Comparison of ENCODE assay signal across 10 mouse cellular contexts in the genomic region with DNA sequence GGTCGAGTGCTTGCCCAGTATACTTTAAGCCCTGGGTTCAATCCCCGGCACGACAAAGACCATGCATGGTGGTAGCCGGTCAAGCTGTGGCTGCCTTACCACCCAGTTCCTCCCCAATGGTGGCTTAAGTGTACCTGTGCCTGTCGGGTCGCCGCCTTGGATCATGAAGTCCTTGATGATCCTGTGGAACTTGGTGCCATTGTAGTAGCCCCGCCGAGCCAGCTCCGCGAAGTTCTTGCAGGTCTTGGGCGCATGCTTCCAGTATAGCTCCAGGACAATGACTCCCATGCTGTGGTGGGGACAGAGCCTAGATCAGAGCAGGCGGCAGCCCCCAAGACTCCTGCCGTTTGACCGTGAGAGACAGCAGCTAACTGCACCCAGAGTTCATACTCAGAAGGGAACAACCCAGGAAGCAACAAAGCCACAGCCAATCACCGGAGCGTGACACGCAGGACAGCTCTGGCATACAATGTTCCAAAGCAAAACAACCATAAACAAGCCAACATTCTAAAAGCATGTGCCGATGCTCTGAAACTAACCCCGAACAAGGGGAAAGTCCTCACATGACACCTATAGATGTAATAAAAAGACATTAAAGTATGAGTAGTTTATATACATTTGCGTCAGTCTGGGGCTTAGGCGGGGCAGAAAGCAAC. TPM values are rescaled to one million over a fixed set of nuclear protein-coding genes. Genes with fewer than 3 reads are reported as not detected.
DNase-seq lines count a peak whose midpoint lies in the region; ATAC-seq and TF ChIP-seq lines count a peak whose summit lies in the region.
"Had no signal": no experiment of that assay in that cellular context is flagged by ENCODE, and none has a peak within 500 bp of the region (broad histone marks: within the 10 kb centered on the region; RNA-seq: fewer than 3 reads in every experiment).

No protein-coding gene starts in this region.

- no peaks in the 10 kb centered on the region for H3K27me3 ChIP-seq in heart, embryonic 10.5 days (ENCODE audit: insufficient read depth, poor library complexity, severe bottlenecking)
- H3K27me3 ChIP-seq in lung, embryonic 16.5 days (ENCODE audit: control insufficient read depth, insufficient read depth, low read depth, low read length) = no peaks in the 10 kb centered on the region
- H3K27me3 ChIP-seq in liver, embryonic 14.5 days (ENCODE audit: control insufficient read depth, insufficient read depth, low read length) = no peaks in the 10 kb centered on the region

- H3K36me3 ChIP-seq in heart, embryonic 10.5 days = peaks cover 48% of the 10 kb centered on the region
- H3K36me3 ChIP-seq in lung, embryonic 16.5 days (ENCODE audit: control insufficient read depth, insufficient read depth, low read length) = peaks cover 10% of the 10 kb centered on the region
- H3K36me3 ChIP-seq in liver, embryonic 14.5 days (replicated peaks; ENCODE audit: control insufficient read depth, insufficient read depth, low read depth) = peaks cover 42% of the 10 kb centered on the region

- 91% methylated on average over 22 of the region's 22 CpGs for WGBS in heart, embryonic 10.5 days
- WGBS in lung, embryonic 16.5 days = 87% methylated on average over 22 of the region's 22 CpGs
- 78% methylated on average over 22 of the region's 22 CpGs for WGBS in liver, embryonic 14.5 days (ENCODE audit: insufficient replicate concordance)

- no peak for TF ChIP-seq POLR2A in bone marrow macrophage, adult 2 months (IDR thresholded peaks at IDR 0.05; ENCODE audit: borderline replicate concordance, low read depth, low read length)

- intact Hi-C loops in gastrocnemius, postnatal 14 days (cut with DNase I; ENCODE audit: low total_unique reads) = loop anchor here (5.0 kb wide), 1 partner anchor 251 kb away; no protein-coding TSS in a partner anchor

- H3K4me2 ChIP-seq in lung, embryonic 16.5 days (ENCODE audit: low read depth, low read length) = peak overlapping the region; percentile 74; the same call in 1 of the 2 replicates
- peak overlapping the region; percentile 95 for H3K4me2 ChIP-seq in liver, embryonic 14.5 days (ENCODE audit: low read depth)

- H3K9me3 ChIP-seq in heart, embryonic 10.5 days = no peaks in the 10 kb centered on the region
- H3K9me3 ChIP-seq in lung, embryonic 16.5 days (ENCODE audit: control insufficient read depth, low read length) = no peaks in the 10 kb centered on the region
- no peaks in the 10 kb centered on the region for H3K9me3 ChIP-seq in liver, embryonic 14.5 days (ENCODE audit: control insufficient read depth, low read length)

- no peak for TF ChIP-seq CTCF in bone marrow macrophage, adult 2 months (IDR thresholded peaks at IDR 0.05; ENCODE audit: low read depth, low read length)
- 0 out of 2 replicates have a peak, but pooled peaks have one; percentile 8 for TF ChIP-seq CTCF in liver, embryonic 14.5 days (IDR thresholded peaks at IDR 0.05; ENCODE audit: low read depth)

- peak overlapping the region; percentile 90; the same call in 1 of the 2 replicates for H3K4me3 ChIP-seq in heart, embryonic 10.5 days
- no peak overlapping the region; the same call in 1 of the 2 replicates for H3K4me3 ChIP-seq in lung, embryonic 16.5 days (ENCODE audit: low read length)
- H3K4me3 ChIP-seq in bone marrow macrophage, adult 2 months (ENCODE audit: insufficient read depth, low read length) = 0 out of 2 replicates have a peak overlapping the region, but pooled peaks have one; percentile 13
- H3K4me3 ChIP-seq in liver, embryonic 14.5 days (ENCODE audit: insufficient read depth in 1 of 2, low read depth in 2 of 2, low read length in 2 of 2) = peak overlapping the region; percentile 5 to 71; a peak in 3 of 4 replicates

- DNase-seq in heart, embryonic 10.5 days (ENCODE audit: low spot score) = no peak
- DNase-seq in heart, postnatal 4 days = no peak
- no peak for DNase-seq in lung, postnatal 14 days
- no peak for DNase-seq in liver, embryonic 14.5 days (ENCODE audit: low read depth in 3 of 3, low spot score in 3 of 3)
- no peak for DNase-seq in gastrocnemius, postnatal 14 days
- no peak for DNase-seq in gastrocnemius, postnatal 25 days
- DNase-seq: adrenal gland, postnatal 36 days; gastrocnemius, postnatal 36 days had no signal

- no peak for TF ChIP-seq EP300 in liver, embryonic 14.5 days (IDR thresholded peaks at IDR 0.05; ENCODE audit: low read depth)

- H3K4me1 ChIP-seq in heart, embryonic 10.5 days = peaks cover 53% of the 10 kb centered on the region
- peaks cover 45% of the 10 kb centered on the region for H3K4me1 ChIP-seq in lung, embryonic 16.5 days (replicated peaks; ENCODE audit: control insufficient read depth, insufficient read depth, low read length)
- H3K4me1 ChIP-seq in bone marrow macrophage, adult 2 months (ENCODE audit: control insufficient read depth, insufficient read depth, low read length) = peaks cover 26% of the 10 kb centered on the region
- H3K4me1 ChIP-seq in liver, embryonic 14.5 days (replicated peaks; ENCODE audit: control insufficient read depth in 2 of 2, insufficient read depth in 2 of 2, low read length in 1 of 2) = peaks cover 9 to 24% of the 10 kb centered on the region in 2 experiments; a peak in 3 of 4 replicates

- no peak for ATAC-seq in lung, embryonic 16.5 days (ENCODE audit: low read depth)
- ATAC-seq in liver, embryonic 14.5 days (ENCODE audit: insufficient read depth) = no peak

- H3K27ac ChIP-seq in heart, embryonic 10.5 days = peak overlapping the region; percentile 56; the same call in 1 of the 2 replicates
- no peak overlapping the region for H3K27ac ChIP-seq in lung, embryonic 16.5 days (ENCODE audit: low read length)
- H3K27ac ChIP-seq in bone marrow macrophage, adult 2 months (ENCODE audit: insufficient read depth, low read depth, low read length) = no peak overlapping the region
- H3K27ac ChIP-seq in liver, embryonic 14.5 days = no peak overlapping the region

- H3K9ac ChIP-seq in lung, embryonic 16.5 days (ENCODE audit: low read length) = peak overlapping the region; percentile 40; the same call in 1 of the 2 replicates
- H3K9ac ChIP-seq in liver, embryonic 14.5 days (replicated peaks) = peak overlapping the region; percentile 76

RNA-seq across cellular contexts. Expression of a gene that starts 2.3 kb away (rescaled TPM):
- 147 and 188 TPM in 2 replicates for polyA plus RNA-seq in heart, embryonic 10.5 days (2016; fragmentation: Nextera tagmentation; extraction: Ambion mirVana)
- total RNA-seq in heart, postnatal 4 days (2021) = 10 to 100 TPM; 39.5 to 39.6 TPM
- 144 and 145 TPM in 2 replicates for polyA plus RNA-seq in lung, embryonic 16.5 days (2015; fragmentation: Nextera tagmentation; extraction: Ambion mirVana)
- polyA plus RNA-seq in bone marrow macrophage, adult 2 months (2012; ENCODE audit: insufficient read depth, insufficient read length, missing spikeins) = 16.9 and 25.5 TPM in 2 replicates
- 46.2 and 47.9 TPM in 2 replicates for polyA plus RNA-seq in liver, embryonic 14.5 days (2012; rRNA removed)
- polyA plus RNA-seq in liver, embryonic 14.5 days (2014; fragmentation: Nextera tagmentation; extraction: Ambion mirVana) = 84.7 and 87.3 TPM in 2 replicates
- 1 to 10 TPM; 8.4 to 9.7 TPM for total RNA-seq in gastrocnemius, postnatal 14 days (2021)
- 1 to 10 TPM; 7.8 TPM for total RNA-seq in gastrocnemius, postnatal 25 days (2021)

RNA-seq across cellular contexts. Expression of a gene that starts 6.9 kb away (rescaled TPM):
- 79.2 and 94.0 TPM in 2 replicates for polyA plus RNA-seq in heart, embryonic 10.5 days (2016; fragmentation: Nextera tagmentation; extraction: Ambion mirVana)
- total RNA-seq in heart, postnatal 4 days (2021) = 100 to 1,000 TPM; 158 to 161 TPM
- 82.2 and 87.7 TPM in 2 replicates for polyA plus RNA-seq in lung, embryonic 16.5 days (2015; fragmentation: Nextera tagmentation; extraction: Ambion mirVana)
- 82.6 and 105 TPM in 2 replicates for polyA plus RNA-seq in bone marrow macrophage, adult 2 months (2012; ENCODE audit: insufficient read depth, insufficient read length, missing spikeins)
- polyA plus RNA-seq in liver, embryonic 14.5 days (2012; rRNA removed) = 26.1 and 27.4 TPM in 2 replicates
- polyA plus RNA-seq in liver, embryonic 14.5 days (2014; fragmentation: Nextera tagmentation; extraction: Ambion mirVana) = 57.7 and 58.1 TPM in 2 replicates
- total RNA-seq in gastrocnemius, postnatal 14 days (2021) = 100 to 1,000 TPM; 115 TPM
- total RNA-seq in gastrocnemius, postnatal 25 days (2021) = 100 to 1,000 TPM; 102 to 122 TPM

RNA-seq across cellular contexts. Expression of a gene that starts 23.8 kb away (rescaled TPM):
- 18.0 and 23.3 TPM in 2 replicates for polyA plus RNA-seq in heart, embryonic 10.5 days (2016; fragmentation: Nextera tagmentation; extraction: Ambion mirVana)
- 1 to 10 TPM; 5.9 to 8.4 TPM for total RNA-seq in heart, postnatal 4 days (2021)
- polyA plus RNA-seq in lung, embryonic 16.5 days (2015; fragmentation: Nextera tagmentation; extraction: Ambion mirVana) = 3.6 and 5.0 TPM in 2 replicates
- 0.12 TPM in 2 replicates for polyA plus RNA-seq in bone marrow macrophage, adult 2 months (2012; ENCODE audit: insufficient read depth, insufficient read length, missing spikeins)
- 0.06 and 0.12 TPM in 2 replicates for polyA plus RNA-seq in liver, embryonic 14.5 days (2012; rRNA removed)
- polyA plus RNA-seq in liver, embryonic 14.5 days (2014; fragmentation: Nextera tagmentation; extraction: Ambion mirVana) = 0.16 and 0.28 TPM in 2 replicates
- under 1 TPM; 0.07 to 0.39 TPM for total RNA-seq in gastrocnemius, postnatal 14 days (2021)
- under 1 TPM in 1 of 2 experiments, not detected in 1; 0.13 TPM for total RNA-seq in gastrocnemius, postnatal 25 days (2021)
- total RNA-seq: gastrocnemius, postnatal 36 days had no signal

RNA-seq across cellular contexts. Expression of a gene that starts 55.7 kb away (rescaled TPM):
- polyA plus RNA-seq in heart, embryonic 10.5 days (2016; fragmentation: Nextera tagmentation; extraction: Ambion mirVana) = 1.9 and 2.6 TPM in 2 replicates
- 10 to 100 TPM in 1 of 2 experiments, 1 to 10 TPM in 1; 8.8 to 10.2 TPM for total RNA-seq in heart, postnatal 4 days (2021)
- polyA plus RNA-seq in lung, embryonic 16.5 days (2015; fragmentation: Nextera tagmentation; extraction: Ambion mirVana) = 2.3 and 3.5 TPM in 2 replicates
- 0.41 TPM in 1 of 2 replicates, not detected in the other for polyA plus RNA-seq in bone marrow macrophage, adult 2 months (2012; ENCODE audit: insufficient read depth, insufficient read length, missing spikeins)
- polyA plus RNA-seq in liver, embryonic 14.5 days (2012; rRNA removed) = 0.90 and 0.97 TPM in 2 replicates
- 0.39 and 0.52 TPM in 2 replicates for polyA plus RNA-seq in liver, embryonic 14.5 days (2014; fragmentation: Nextera tagmentation; extraction: Ambion mirVana)
- 10 to 100 TPM; 25.4 to 37.9 TPM for total RNA-seq in gastrocnemius, postnatal 14 days (2021)
- total RNA-seq in gastrocnemius, postnatal 25 days (2021) = 10 to 100 TPM; 27.9 to 47.2 TPM
